Mouse (Mus musculus) heart, postnatal 0 days (tissue): ENCODE measurements around the gene Vgll4.

Experiments used
- CTCF ChIP-seq: IDR thresholded peaks from 2 replicates; pipeline ENCODE4 v1.5.1; 2016; ENCODE audit warnings: antibody characterized with exemption, control low read depth, low read depth
- EP300 ChIP-seq: IDR thresholded peaks from 2 replicates; pipeline ENCODE4 v1.6.1; 2016; ENCODE audit warnings: antibody characterized with exemption, low read depth

- TF ChIP-seq CTCF (no peak), EP300 (no peak)
Observed at GRCm38 (mm10) chr6:114914041-114914716, 55.6 kb downstream of the Vgll4 start.
